Mouse (Mus musculus) large intestine, adult 2 months (tissue): Measurements from ENCODE around the gene Ssh2. TPM values are rescaled to one million over a fixed set of nuclear protein-coding genes. Genes with fewer than 3 reads are reported as not detected.

ENCODE experiments used
- DNase-seq: peaks from one replicate; pipeline ENCODE4 v3.0.0-alpha.2; 2012; ENCODE audit warnings: low read depth, low spot score
- WGBS: fragments of 180-500 bp; shearing (Covaris S2); methylation state at CpG from one replicate; pipeline ENCODE4 v1.1.7; 2018; 5-methylcytosine and 5-hydroxymethylcytosine counted together
- polyA plus RNA-seq: library from polyadenylated mRNA; depleted of rRNA; stranded (reverse); fragments of >200 nt; gene quantifications from 2 replicates; pipeline ENCODE4 v1.2.3, GENCODE M21; 2012

Ssh2 gene
- polyA plus RNA-seq, 1 experiment, result 5.8 TPM

- DNase-seq, result no peak
Measured at GRCm38 (mm10) chr11:77318478-77319118, 102.5 kb downstream of the Ssh2 start.

- 14% methylated on average over 1 of the region's 1 CpGs for WGBS
- no peak for DNase-seq
Measured at GRCm38 (mm10) chr11:77321214-77321613, 105.1 kb downstream of the Ssh2 start.

- DNase-seq, result no peak
- 85% methylated on average over 2 of the region's 2 CpGs for WGBS
Measured at GRCm38 (mm10) chr11:77330529-77330928, 114.4 kb downstream of the Ssh2 start.

GRCm38 (mm10) chr11:77347273-77347672 lies 131.2 kb downstream of the Ssh2 start:
- WGBS, result 88% methylated on average over 4 of the region's 4 CpGs
- no peak for DNase-seq

- peak; percentile 54 for DNase-seq
- under 1% methylated on average over 54 of the region's 54 CpGs for WGBS
Measured at GRCm38 (mm10) chr11:77348142-77348741, 132.2 kb downstream of the Ssh2 start.

- no peak for DNase-seq
- 51% methylated on average over 6 of the region's 6 CpGs for WGBS
Measured at GRCm38 (mm10) chr11:77348985-77349384, 132.9 kb downstream of the Ssh2 start.

GRCm38 (mm10) chr11:77349698-77350097 lies 133.6 kb downstream of the Ssh2 start:
- no peak for DNase-seq
- WGBS, result 89% methylated on average over 2 of the region's 2 CpGs

GRCm38 (mm10) chr11:77355055-77355454 lies 139.0 kb downstream of the Ssh2 start:
- DNase-seq, result no peak
- WGBS, result 58% methylated on average over 3 of the region's 3 CpGs

- DNase-seq, result peak; percentile 28
- 33% methylated on average over 1 of the region's 1 CpGs for WGBS
Measured at GRCm38 (mm10) chr11:77357839-77358238, 141.8 kb downstream of the Ssh2 start.

- 28% methylated on average over 2 of the region's 2 CpGs for WGBS
Measured at GRCm38 (mm10) chr11:77363476-77363875, 147.4 kb downstream of the Ssh2 start.

GRCm38 (mm10) chr11:77364376-77364775 lies 148.3 kb downstream of the Ssh2 start:
- WGBS, result 44% methylated on average over 1 of the region's 1 CpGs
- DNase-seq, result no peak

More at GRCm38 (mm10) chr11:77363476-77363875, 147.4 kb downstream of the Ssh2 start:
- no peak for DNase-seq

- WGBS, result 78% methylated on average over 6 of the region's 6 CpGs
- DNase-seq, result no peak
Measured at GRCm38 (mm10) chr11:77365706-77366386, 149.8 kb downstream of the Ssh2 start.

GRCm38 (mm10) chr11:77367541-77368270 lies 151.6 kb downstream of the Ssh2 start:
- DNase-seq, result no peak
- 95% methylated on average over 9 of the region's 9 CpGs for WGBS

- DNase-seq, result no peak
Measured at GRCm38 (mm10) chr11:77369188-77369840, 153.2 kb downstream of the Ssh2 start.

GRCm38 (mm10) chr11:77369841-77370191 lies 153.7 kb downstream of the Ssh2 start:
- 52% methylated on average over 2 of the region's 2 CpGs for WGBS
- no peak for DNase-seq

More at GRCm38 (mm10) chr11:77369188-77369840, 153.2 kb downstream of the Ssh2 start:
- 63% methylated on average over 2 of the region's 2 CpGs for WGBS

GRCm38 (mm10) chr11:77371088-77371487 lies 155.0 kb downstream of the Ssh2 start:
- no peak for DNase-seq
- 71% methylated on average over 3 of the region's 3 CpGs for WGBS

- no peak for DNase-seq
Measured at GRCm38 (mm10) chr11:77371696-77372095, 155.6 kb downstream of the Ssh2 start.

- no peak for DNase-seq
- 56% methylated on average over 8 of the region's 8 CpGs for WGBS
Measured at GRCm38 (mm10) chr11:77372196-77372904, 156.3 kb downstream of the Ssh2 start.

- DNase-seq, result no peak
- 93% methylated on average over 2 of the region's 2 CpGs for WGBS
Measured at GRCm38 (mm10) chr11:77378622-77379021, 162.5 kb downstream of the Ssh2 start.
